In the genomic region with DNA sequence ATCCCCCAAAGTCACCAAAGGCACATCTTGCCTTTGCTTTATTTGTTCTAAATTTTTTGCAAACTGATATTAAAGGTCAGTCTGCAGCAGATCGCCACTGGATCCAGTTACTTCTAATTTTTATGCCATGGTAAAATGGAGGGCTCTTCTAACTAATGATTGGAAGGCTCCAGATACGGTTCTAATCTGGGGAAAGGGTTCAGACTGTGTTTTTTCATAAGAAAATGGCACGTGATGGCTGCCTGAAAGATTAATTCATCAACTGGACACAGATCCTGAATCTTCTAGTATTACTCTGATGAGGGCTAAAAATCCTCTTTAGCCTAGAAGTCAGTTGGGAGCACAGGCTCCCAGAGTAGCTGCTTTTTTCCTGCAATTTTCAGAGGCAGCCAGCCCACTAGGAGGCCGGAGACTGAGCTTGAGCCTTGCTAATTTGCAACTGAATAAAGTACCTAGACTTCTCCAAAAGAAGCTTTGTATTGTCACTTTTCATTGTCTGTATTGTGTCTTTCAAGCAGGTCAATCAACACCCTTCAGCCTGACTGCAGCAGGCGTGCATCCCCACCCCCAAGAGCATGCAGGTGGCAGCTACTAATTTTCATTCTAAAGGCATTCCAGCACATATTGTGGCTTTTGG, we compare ENCODE assay signal across 11 mouse cellular contexts. TPM values are rescaled to one million over a fixed set of nuclear protein-coding genes. Genes with fewer than 3 reads are reported as not detected.
"Had no signal": no experiment of that assay in that cellular context is flagged by ENCODE, and none has a peak within 500 bp of the region (broad histone marks: within the 10 kb centered on the region; RNA-seq: fewer than 3 reads in every experiment).

No protein-coding gene starts in this region.

RNA-seq across cellular contexts. Expression of a gene that starts 31.6 kb away (rescaled TPM):
- polyA plus RNA-seq: limb, embryonic 12.5 days; limb, embryonic 15.5 days; liver, embryonic 11.5 days; liver, embryonic 14.5 days; liver, postnatal 0 days; lung, embryonic 14.5 days; lung, postnatal 0 days; macrophage; midbrain, postnatal 0 days; neural tube, embryonic 13.5 days; stomach, embryonic 15.5 days had no signal
